Mouse (Mus musculus) heart, embryonic 12.5 days (tissue): ENCODE data around the gene Rrp1. TPM values are rescaled to one million over a fixed set of nuclear protein-coding genes. Genes with fewer than 3 reads are reported as not detected.

Experiments used
- ATAC-seq: fragments of 200-750 bp; cut with Nextera tagmentation; 2 replicates; pipeline ENCODE4 v1.8.0; 2017; ENCODE audit warnings: moderate TSS enrichment, moderate library complexity; ENCODE audit not compliant: insufficient number of reproducible peaks, low FRiP score
- H3K27ac ChIP-seq: fragments of 300-500 bp; sonication (generic); 2 replicates; pipeline ENCODE4 v1.5.1; 2016; ENCODE audit warnings: mild to moderate bottlenecking, moderate library complexity; ENCODE audit not compliant: poor library complexity, severe bottlenecking
- H3K27me3 ChIP-seq: fragments of 300-500 bp; sonication (generic); replicated peaks from 2 replicates; pipeline ENCODE4 v1.6.1; 2016; ENCODE audit warnings: mild to moderate bottlenecking, moderate library complexity
- H3K36me3 ChIP-seq: fragments of 300-500 bp; sonication (generic); 2 replicates; pipeline ENCODE4 v1.6.1; 2016; ENCODE audit warnings: mild to moderate bottlenecking, moderate library complexity
- H3K4me1 ChIP-seq: fragments of 300-500 bp; sonication (generic); replicated peaks from 2 replicates; pipeline ENCODE4 v1.6.1; 2016; ENCODE audit warnings: mild to moderate bottlenecking
- H3K4me2 ChIP-seq: fragments of 300-500 bp; sonication (generic); 2 replicates; pipeline ENCODE4 v1.6.1; 2016; ENCODE audit warnings: mild to moderate bottlenecking, moderate library complexity
- H3K4me3 ChIP-seq: fragments of 300-500 bp; sonication (generic); 2 replicates; pipeline ENCODE4 v1.5.1; 2016; ENCODE audit warnings: mild to moderate bottlenecking
- H3K9ac ChIP-seq: fragments of 300-500 bp; sonication (generic); 2 replicates; pipeline ENCODE4 v1.6.1; 2016; ENCODE audit warnings: mild to moderate bottlenecking, moderate library complexity
- H3K9me3 ChIP-seq: fragments of 300-500 bp; sonication (generic); replicated peaks from 2 replicates; pipeline ENCODE4 v1.6.1; 2016; ENCODE audit warnings: mild to moderate bottlenecking, moderate library complexity
- WGBS: fragments of 180-500 bp; shearing (Covaris S2); methylation state at CpG from one replicate; pipeline ENCODE4 v1.1.7; 2016; 5-methylcytosine and 5-hydroxymethylcytosine counted together
- polyA plus RNA-seq: library from polyadenylated mRNA; unstranded; fragments of >200 nt; fragmentation: Nextera tagmentation; extraction: Ambion mirVana; gene quantifications from 2 replicates; pipeline ENCODE4 v1.2.1, GENCODE M21; 2016

The Rrp1 gene
- polyA plus RNA-seq, 1 experiment from 2014 or later = 232 TPM

DNA sequence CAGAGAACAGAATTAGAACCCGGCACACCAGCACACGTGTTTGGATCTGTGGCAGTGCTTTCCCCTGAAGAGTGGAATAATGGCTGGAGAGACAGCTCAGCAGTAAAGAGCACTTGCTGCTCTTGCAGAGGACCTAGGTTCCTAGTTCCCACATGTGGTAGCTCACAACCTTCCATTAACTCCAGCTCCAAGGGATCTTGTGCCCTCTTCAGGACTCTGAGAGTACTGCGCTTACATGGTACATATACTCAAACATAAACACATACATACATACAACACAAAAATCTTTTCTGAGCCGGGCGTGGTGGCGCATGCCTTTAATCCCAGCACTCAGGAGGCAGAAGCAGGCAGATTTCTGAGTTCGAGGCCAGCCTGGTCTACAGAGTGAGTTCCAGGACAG lies 34.3 kb downstream of the Rrp1 start:
- Histone ChIP-seq H3K4me3 (no peak overlapping the region), H3K9me3 (peaks cover 7% of the 10 kb centered on the region), H3K4me1 (no peaks in the 10 kb centered on the region), H3K27ac (no peak overlapping the region), H3K9ac (no peak overlapping the region), H3K36me3 (no peaks in the 10 kb centered on the region), H3K27me3 (0 out of 2 replicates have a peak, but pooled peaks cover 6% of the 10 kb centered on the region), H3K4me2 (no peak overlapping the region)
- ATAC-seq = no peak
- 94% methylated on average over 7 of the region's 7 CpGs for WGBS

DNA sequence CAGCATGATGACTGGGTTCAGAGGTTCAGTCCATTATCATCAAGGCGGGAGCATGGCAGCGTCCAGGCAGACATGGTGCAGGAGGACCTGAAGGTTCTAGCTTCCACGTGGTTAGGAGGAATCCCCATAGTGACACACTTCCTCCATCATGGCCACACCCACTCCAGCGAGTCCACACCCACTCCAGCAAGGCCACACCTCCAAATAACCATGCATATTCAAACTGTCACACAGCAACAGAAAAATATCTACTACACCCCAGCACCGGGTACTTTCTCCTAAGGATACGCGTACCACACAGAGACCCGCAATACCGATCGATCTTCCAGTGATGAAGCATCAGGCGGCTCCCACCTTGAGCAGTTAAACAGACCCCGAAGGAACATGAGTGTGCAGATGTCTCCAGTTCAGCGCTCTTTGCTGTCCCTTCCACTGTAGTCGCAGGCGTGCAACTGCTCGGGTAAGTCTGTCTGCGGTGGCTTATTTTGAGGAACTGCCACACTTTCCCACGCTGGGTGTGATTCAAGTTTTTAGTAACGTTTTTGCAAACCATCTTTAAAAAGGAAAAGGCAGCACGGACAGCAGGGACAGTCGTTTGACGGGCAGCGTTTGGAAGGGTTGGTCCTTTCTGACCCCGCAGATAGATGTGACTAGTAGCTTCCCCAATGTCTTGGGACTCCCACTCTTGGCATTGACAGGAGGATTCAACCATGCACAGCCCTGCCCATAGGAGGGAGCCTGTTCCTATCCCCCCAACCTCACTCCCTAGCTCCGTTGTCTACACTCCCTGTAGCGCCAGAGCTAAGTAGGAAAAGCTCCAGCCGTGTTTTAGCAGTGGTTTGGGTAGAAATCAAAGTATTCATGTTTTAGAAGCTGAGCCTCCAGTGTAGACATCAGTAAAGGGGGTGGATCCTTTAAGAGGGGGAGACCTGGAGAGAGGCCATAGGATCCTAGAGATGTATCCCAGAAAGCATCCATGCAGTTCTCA lies 39.9 kb downstream of the Rrp1 start:
- H3K4me3 ChIP-seq = no peak overlapping the region
- ATAC-seq = no peak
- peaks cover 22% of the 10 kb centered on the region; the same call in 1 of the 2 replicates for H3K27me3 ChIP-seq
- 63% methylated on average over 27 of the region's 27 CpGs for WGBS
- no peaks in the 10 kb centered on the region for H3K4me1 ChIP-seq
- H3K9ac ChIP-seq = no peak overlapping the region
- H3K36me3 ChIP-seq = no peaks in the 10 kb centered on the region
- H3K9me3 ChIP-seq = peaks cover 9% of the 10 kb centered on the region; the same call in 1 of the 2 replicates
- no peak overlapping the region for H3K27ac ChIP-seq
- H3K4me2 ChIP-seq = no peak overlapping the region

DNA sequence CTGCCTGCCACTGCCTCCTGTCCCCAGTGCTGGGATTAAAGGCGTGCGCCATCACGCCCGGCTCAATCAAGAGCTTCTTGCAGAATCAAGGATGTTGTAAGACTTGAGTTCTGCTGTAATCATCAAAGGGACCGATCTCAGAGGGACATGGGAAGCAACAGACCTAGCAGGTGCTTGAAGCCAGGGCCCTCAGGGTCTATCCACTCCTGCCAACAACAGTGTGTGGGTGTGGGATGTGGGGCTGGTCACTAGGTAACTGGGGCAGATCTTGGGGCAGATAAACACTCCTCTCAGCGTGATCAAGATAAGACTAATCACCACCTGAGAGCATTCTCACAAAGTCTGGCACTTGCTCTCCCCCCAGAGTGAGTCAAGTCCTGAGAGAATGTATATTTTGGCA lies 41.1 kb downstream of the Rrp1 start:
- peaks cover 24% of the 10 kb centered on the region; the same call in 1 of the 2 replicates for H3K27me3 ChIP-seq
- no peak overlapping the region for H3K4me3 ChIP-seq
- 0 out of 2 replicates have a peak, but pooled peaks have one; percentile 39 for ATAC-seq
- no peak overlapping the region for H3K27ac ChIP-seq
- peaks cover 7% of the 10 kb centered on the region for H3K4me1 ChIP-seq
- no peak overlapping the region for H3K4me2 ChIP-seq
- 80% methylated on average over 6 of the region's 6 CpGs for WGBS
- peaks cover 9% of the 10 kb centered on the region; the same call in 1 of the 2 replicates for H3K9me3 ChIP-seq
- H3K9ac ChIP-seq = no peak overlapping the region
- no peaks in the 10 kb centered on the region for H3K36me3 ChIP-seq

DNA sequence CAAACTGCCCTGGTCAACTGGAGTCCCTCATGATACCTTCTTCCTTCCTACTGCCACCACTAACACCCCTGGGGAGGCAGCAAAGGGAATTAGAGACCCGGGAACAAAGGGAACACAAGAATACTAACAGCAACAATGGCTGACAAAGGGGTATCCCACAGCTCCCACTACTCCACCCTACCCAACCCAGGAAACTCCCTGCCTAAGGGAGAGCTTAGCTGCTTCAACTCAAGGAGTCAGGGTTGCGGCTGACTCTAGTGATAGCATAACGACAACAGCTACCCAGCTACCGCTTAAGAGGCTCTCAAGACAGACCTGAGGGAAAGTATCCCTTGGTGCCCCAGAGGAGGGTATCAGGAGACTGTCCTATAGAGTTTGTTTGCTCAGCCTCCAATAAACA lies 45.3 kb downstream of the Rrp1 start:
- H3K4me2 ChIP-seq = no peak overlapping the region
- H3K9me3 ChIP-seq = peaks cover 7% of the 10 kb centered on the region; the same call in 1 of the 2 replicates
- H3K4me1 ChIP-seq = peaks cover 20% of the 10 kb centered on the region
- peaks cover 14% of the 10 kb centered on the region; the same call in 1 of the 2 replicates for H3K27me3 ChIP-seq
- no peak for ATAC-seq
- H3K36me3 ChIP-seq = no peaks in the 10 kb centered on the region
- no peak overlapping the region for H3K9ac ChIP-seq
- H3K27ac ChIP-seq = no peak overlapping the region
- 40% methylated on average over 4 of the region's 4 CpGs for WGBS
- H3K4me3 ChIP-seq = no peak overlapping the region

DNA sequence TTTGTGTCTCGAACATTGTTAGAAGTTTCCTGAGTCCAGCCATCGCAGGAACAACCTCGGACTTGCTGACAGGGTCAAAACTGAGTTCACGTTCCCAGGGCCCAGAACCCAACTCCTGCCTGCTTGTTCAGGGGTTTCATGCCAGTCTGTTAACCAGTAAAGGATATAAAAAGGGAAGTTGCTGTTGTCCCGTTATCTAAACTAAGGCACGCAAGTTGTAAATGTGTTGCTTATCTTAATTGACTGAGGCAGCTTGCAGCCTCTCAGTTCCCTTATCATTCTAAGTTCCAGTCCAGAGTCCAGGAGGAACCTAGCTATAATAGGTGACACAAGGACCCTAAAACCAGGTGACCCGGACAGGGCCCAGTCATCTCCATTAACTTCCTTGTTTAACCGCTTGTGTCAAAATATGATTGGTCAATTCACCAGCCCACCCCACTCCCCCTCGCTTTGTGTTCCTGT lies 46.0 kb downstream of the Rrp1 start:
- Histone ChIP-seq H3K27me3 (peaks cover 14% of the 10 kb centered on the region; the same call in 1 of the 2 replicates), H3K9me3 (peaks cover 7% of the 10 kb centered on the region; the same call in 1 of the 2 replicates), H3K36me3 (no peaks in the 10 kb centered on the region), H3K9ac (no peak overlapping the region), H3K4me3 (no peak overlapping the region), H3K4me1 (peaks cover 20% of the 10 kb centered on the region), H3K4me2 (peak overlapping the region; percentile 43), H3K27ac (peak overlapping the region; percentile 17; the same call in 1 of the 2 replicates)
- no peak; the same call in none of the 2 replicates for ATAC-seq
- 18% methylated on average over 9 of the region's 9 CpGs for WGBS

DNA sequence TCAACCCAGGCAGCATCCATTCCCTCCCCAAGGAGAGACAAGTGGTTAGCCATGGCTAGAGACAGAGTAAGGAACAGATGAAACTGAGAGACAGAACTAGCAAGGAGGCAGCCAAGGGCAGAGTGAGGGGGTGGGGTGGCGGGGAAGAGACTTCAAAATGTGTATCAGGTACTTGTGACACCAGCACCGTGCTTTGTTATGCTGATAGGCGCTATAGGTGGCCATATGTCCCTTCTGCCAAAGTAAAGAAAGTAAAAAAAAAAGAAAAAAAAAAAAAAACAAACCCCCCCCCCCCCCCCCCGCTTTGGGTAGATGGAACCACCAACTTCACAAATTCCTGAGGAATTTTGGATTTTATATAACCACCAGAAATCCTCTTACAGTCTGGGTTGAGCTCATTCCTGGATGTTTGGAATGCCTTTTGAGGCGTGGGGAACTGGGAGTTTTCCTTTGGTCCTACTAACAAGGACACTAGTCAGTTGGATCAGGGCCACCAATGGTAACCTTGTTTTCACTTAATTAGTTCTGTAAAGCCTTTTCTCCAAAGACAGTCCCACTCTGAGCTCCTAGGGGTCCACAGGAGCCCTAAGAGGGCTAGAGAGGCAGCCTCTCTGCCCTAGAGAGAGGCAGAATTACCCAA lies 46.5 kb downstream of the Rrp1 start:
- Histone ChIP-seq H3K27me3 (peaks cover 14% of the 10 kb centered on the region; the same call in 1 of the 2 replicates), H3K36me3 (no peaks in the 10 kb centered on the region), H3K9ac (no peak overlapping the region), H3K9me3 (peaks cover 7% of the 10 kb centered on the region; the same call in 1 of the 2 replicates), H3K4me3 (no peak overlapping the region), H3K4me1 (peaks cover 20% of the 10 kb centered on the region), H3K4me2 (peak overlapping the region; percentile 43), H3K27ac (peak overlapping the region; percentile 17; the same call in 1 of the 2 replicates)
- 33% methylated on average over 5 of the region's 5 CpGs for WGBS
- no peak for ATAC-seq

DNA sequence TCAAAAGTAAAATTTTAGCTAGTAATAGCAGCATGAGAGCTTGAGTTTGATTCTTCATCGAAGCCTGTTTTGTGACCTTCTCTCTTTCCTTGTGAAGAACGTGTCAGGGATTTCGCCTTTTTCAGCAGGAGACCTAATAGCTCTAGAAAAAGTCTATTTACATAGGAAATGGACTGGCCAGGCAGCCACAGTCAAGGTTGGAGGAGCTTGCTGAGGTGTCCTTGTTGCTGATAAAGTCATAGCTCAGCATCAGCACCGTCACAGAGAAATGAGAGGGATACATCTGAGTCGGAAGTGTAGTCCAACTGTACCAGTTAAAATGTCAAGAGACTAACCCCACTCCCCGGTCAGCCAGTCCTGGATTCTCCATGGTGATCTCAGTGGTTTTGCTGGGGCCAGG lies 47.3 kb downstream of the Rrp1 start:
- Histone ChIP-seq H3K4me2 (no peak overlapping the region), H3K4me3 (no peak overlapping the region), H3K27me3 (peaks cover 14% of the 10 kb centered on the region; the same call in 1 of the 2 replicates), H3K27ac (no peak overlapping the region), H3K9me3 (peaks cover 6% of the 10 kb centered on the region; the same call in 1 of the 2 replicates), H3K9ac (no peak overlapping the region), H3K36me3 (no peaks in the 10 kb centered on the region), H3K4me1 (peaks cover 20% of the 10 kb centered on the region)
- WGBS = 68% methylated on average over 6 of the region's 6 CpGs
- ATAC-seq = no peak

DNA sequence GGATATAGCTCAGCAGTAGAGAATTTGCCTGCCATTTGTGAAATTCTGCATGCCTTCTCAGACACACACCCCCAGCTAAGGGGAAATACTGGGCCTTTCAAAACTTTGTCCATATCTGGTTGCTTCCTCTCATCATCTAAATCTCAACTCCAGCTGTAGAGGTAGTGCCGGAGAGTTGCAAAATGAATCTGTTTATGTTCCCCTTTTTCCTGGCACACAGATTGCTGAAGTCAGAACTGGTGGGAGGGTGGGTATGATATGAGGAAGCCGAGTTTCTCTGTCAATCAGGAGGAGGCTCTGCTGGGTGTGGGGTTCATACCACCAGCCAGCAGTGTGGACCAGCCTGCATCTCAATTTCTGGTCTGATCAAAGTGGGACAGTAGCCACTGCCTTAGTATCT lies 48.7 kb downstream of the Rrp1 start:
- Histone ChIP-seq H3K4me3 (no peak overlapping the region), H3K27me3 (peaks cover 11% of the 10 kb centered on the region; the same call in 1 of the 2 replicates), H3K27ac (no peak overlapping the region), H3K36me3 (no peaks in the 10 kb centered on the region), H3K4me1 (peaks cover 20% of the 10 kb centered on the region), H3K4me2 (no peak overlapping the region), H3K9me3 (no peaks in the 10 kb centered on the region), H3K9ac (no peak overlapping the region)
- ATAC-seq = no peak
- 50% methylated on average over 2 of the region's 2 CpGs for WGBS

DNA sequence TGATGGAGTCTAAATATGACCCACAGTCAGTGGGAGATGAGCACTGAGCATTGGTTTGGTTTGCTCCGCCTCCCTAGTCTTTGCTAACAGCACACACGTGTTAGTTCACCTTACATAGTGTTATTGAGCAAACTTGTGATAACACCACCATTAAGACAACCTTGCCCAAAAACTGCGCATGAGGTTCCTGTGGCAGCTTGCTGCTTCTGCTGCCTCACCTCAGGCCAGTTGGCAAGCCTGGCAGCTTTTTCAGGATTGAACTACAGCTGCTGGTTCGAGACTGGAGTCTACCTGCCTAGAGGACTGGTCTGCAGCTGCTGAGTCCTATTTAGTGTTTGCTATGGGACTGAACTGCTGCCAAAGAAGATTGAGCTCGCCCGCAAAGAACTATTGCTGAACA lies 49.5 kb downstream of the Rrp1 start:
- H3K27ac ChIP-seq = no peak overlapping the region
- no peak overlapping the region for H3K9ac ChIP-seq
- no peaks in the 10 kb centered on the region for H3K36me3 ChIP-seq
- peaks cover 20% of the 10 kb centered on the region for H3K4me1 ChIP-seq
- ATAC-seq = no peak
- 87% methylated on average over 6 of the region's 6 CpGs for whole genome bisulfite sequencing
- H3K4me3 ChIP-seq = no peak overlapping the region
- H3K9me3 ChIP-seq = no peaks in the 10 kb centered on the region
- H3K27me3 ChIP-seq = peaks cover 6% of the 10 kb centered on the region; the same call in 1 of the 2 replicates
- H3K4me2 ChIP-seq = no peak overlapping the region

DNA sequence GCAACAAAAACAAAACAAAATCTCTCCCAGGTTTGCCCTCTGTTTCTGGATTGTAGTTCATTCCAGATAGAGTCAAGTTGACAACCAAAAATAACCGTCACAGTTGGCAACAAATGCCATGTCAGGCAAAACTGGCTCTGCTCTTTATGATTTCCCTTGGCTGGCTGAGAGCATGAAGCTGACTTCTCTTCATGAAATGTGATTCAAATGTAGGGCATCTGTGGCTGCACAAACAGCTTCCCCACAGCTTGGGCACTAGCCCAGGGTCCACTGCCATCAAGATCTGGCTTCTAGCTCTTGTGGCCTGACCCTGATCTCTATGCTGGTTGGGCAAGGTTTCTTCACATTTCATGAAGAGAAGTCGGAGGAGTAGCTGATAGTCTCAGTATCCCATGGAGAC lies 50.9 kb downstream of the Rrp1 start:
- no peaks in the 10 kb centered on the region for H3K36me3 ChIP-seq
- H3K27me3 ChIP-seq = no peaks in the 10 kb centered on the region
- no peak overlapping the region for H3K27ac ChIP-seq
- no peak overlapping the region for H3K4me2 ChIP-seq
- no peak overlapping the region for H3K4me3 ChIP-seq
- H3K9me3 ChIP-seq = no peaks in the 10 kb centered on the region
- H3K4me1 ChIP-seq = peaks cover 15% of the 10 kb centered on the region
- no peak overlapping the region for H3K9ac ChIP-seq
- 71% methylated on average over 2 of the region's 2 CpGs for WGBS
- no peak for ATAC-seq

DNA sequence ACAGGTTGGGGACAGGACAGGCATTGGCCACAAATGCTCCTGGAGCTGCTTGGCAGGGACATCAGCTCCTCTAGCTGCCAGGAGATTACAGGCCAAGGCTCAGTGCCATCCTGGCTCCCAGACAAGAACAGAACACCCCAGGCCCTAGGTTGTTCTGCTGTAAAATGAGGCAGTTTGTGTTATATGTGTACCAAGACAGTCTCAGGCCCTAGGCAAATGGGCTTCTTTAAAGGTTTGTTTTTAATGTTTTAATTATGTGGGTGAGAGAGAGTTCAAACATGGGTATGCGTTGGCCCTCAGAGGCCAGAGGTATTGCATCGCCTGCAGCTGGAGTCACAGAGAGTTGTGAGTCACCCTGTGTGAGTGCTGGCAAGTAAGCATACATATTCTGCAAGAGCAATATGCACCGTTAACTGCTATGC lies 52.5 kb downstream of the Rrp1 start:
- Histone ChIP-seq H3K27me3 (no peaks in the 10 kb centered on the region), H3K4me2 (no peak overlapping the region), H3K4me1 (no peaks in the 10 kb centered on the region), H3K9ac (no peak overlapping the region), H3K4me3 (no peak overlapping the region), H3K36me3 (no peaks in the 10 kb centered on the region), H3K27ac (no peak overlapping the region), H3K9me3 (no peaks in the 10 kb centered on the region)
- 65% methylated on average over 3 of the region's 3 CpGs for WGBS
- no peak for ATAC-seq
